Mouse (Mus musculus) inflammation-experienced regulatory T-cells, adult 16 weeks (primary cell): ENCODE data around the gene Lix1. TPM values are rescaled to one million over a fixed set of nuclear protein-coding genes. Genes with fewer than 3 reads are reported as not detected.

Experiments
- polyA plus RNA-seq: library from polyadenylated mRNA; unstranded; fragments of 100-300 nt; shearing (Covaris generic); gene quantifications from one replicate; pipeline ENCODE4 v1.2.1, GENCODE M21; 2017

The Lix1 gene
- polyA plus RNA-seq, result not detected

GRCm38 (mm10) chr17:17402222-17403004 lies at the start of gene Lix1:
Gene Lix1, plus strand, starts transcription at chr17:17402672.

GRCm38 (mm10) chr17:17373918-17374910 lies 28.3 kb upstream of the Lix1 start, which contains the start of gene Riok2:
Gene Riok2, plus strand, starts transcription at chr17:17374309.

Other genes with a start within 250 kb of the Lix1 start
- gene Riok2, start 28.4 kb upstream of the Lix1 start, polyA plus RNA-seq, result 36.3 TPM
- gene Lnpep, start 222.4 kb downstream of the Lix1 start, polyA plus RNA-seq, result 57.9 TPM